Mouse (Mus musculus) embryonic facial prominence, embryonic 11.5 days (tissue): ENCODE data around the gene Gm49322. TPM values are rescaled to one million over a fixed set of nuclear protein-coding genes. Genes with fewer than 3 reads are reported as not detected.

Experiments
- ATAC-seq: fragments of 200-750 bp; cut with Nextera tagmentation; replicated peaks from 2 replicates; pipeline ENCODE4 v1.8.0; 2017; ENCODE audit warnings: low read depth; ENCODE audit not compliant: insufficient number of reproducible peaks, low FRiP score, low TSS enrichment
- DNase-seq: peaks from one replicate; pipeline ENCODE4 v3.0.0-alpha.2; 2015; ENCODE audit warnings: low spot score
- H3K27ac ChIP-seq: fragments of 300-500 bp; sonication (generic); replicated peaks from 2 replicates; pipeline ENCODE4 v1.5.1; 2014; ENCODE audit warnings: mild to moderate bottlenecking, low read depth, low read length, control low read depth
- H3K27me3 ChIP-seq: fragments of 300-500 bp; sonication (generic); 2 replicates; pipeline ENCODE4 v1.6.1; 2014; ENCODE audit warnings: mild to moderate bottlenecking, low read length, moderate library complexity, mixed read lengths; ENCODE audit not compliant: control insufficient read depth, insufficient read depth
- H3K36me3 ChIP-seq: fragments of 300-500 bp; sonication (generic); replicated peaks from 2 replicates; pipeline ENCODE4 v1.6.1; 2014; ENCODE audit warnings: low read depth, mild to moderate bottlenecking, low read length, moderate library complexity, mixed read lengths; ENCODE audit not compliant: control insufficient read depth, insufficient read depth
- H3K4me1 ChIP-seq: fragments of 300-500 bp; sonication (generic); 2 replicates; pipeline ENCODE4 v1.6.1; 2014; ENCODE audit warnings: low read length, mixed read lengths; ENCODE audit not compliant: control insufficient read depth, insufficient read depth
- H3K4me2 ChIP-seq: fragments of 300-500 bp; sonication (generic); 2 replicates; pipeline ENCODE4 v1.6.1; 2014; ENCODE audit warnings: low read depth, mild to moderate bottlenecking, control low read depth, low read length, moderate library complexity
- H3K4me3 ChIP-seq: fragments of 300-500 bp; sonication (generic); 2 replicates; pipeline ENCODE4 v1.5.1; 2014; ENCODE audit warnings: low read depth, low read length, control low read depth
- H3K9ac ChIP-seq: fragments of 300-500 bp; sonication (generic); replicated peaks from 2 replicates; pipeline ENCODE4 v1.6.1; 2014; ENCODE audit warnings: mild to moderate bottlenecking, control low read depth, low read length
- H3K9me3 ChIP-seq: fragments of 300-500 bp; sonication (generic); replicated peaks from 2 replicates; pipeline ENCODE4 v1.6.1; 2016; ENCODE audit warnings: mild to moderate bottlenecking, low read length, inconsistent platforms, mixed read lengths; ENCODE audit not compliant: control insufficient read depth
- WGBS: fragments of 180-500 bp; shearing (Covaris S2); extraction: QIAGEN DNeasy Blood & Tissue Kit; methylation state at CpG from one replicate; pipeline ENCODE4 v1.1.7; 2014; 5-methylcytosine and 5-hydroxymethylcytosine counted together
- microRNA-seq: library from miRNA; unstranded; fragments of <30 nt; microRNA quantifications from one replicate; pipeline ENCODE4, GENCODE M21; 2016; ENCODE audit warnings: borderline number of aligned reads
- polyA plus RNA-seq: library from polyadenylated mRNA; unstranded; fragments of >200 nt; fragmentation: Nextera tagmentation; extraction: Ambion mirVana; gene quantifications from 2 replicates; pipeline ENCODE4 v1.2.1, GENCODE M21; 2014

Gm49322 gene
- polyA plus RNA-seq, 1 experiment from 2014 or later: 1.4 TPM

DNA sequence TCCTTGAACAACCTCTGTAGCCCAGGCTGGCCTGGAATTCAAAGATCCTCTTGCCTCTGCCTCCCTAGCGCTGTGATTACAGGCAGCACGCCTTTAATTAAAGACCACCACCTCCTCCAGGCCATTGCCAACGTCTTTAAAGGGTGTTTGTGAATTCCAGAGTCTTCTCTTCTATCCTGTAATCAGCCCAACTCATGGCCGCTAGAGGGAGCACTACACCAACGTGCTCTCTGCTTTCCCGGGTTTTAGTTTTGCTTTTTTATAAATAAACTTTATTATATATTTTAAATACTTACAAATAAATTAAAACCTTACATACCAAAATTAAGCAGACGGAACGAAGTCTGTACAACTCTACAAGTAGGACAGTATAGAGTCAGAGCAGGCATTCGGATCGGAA, 53.4 kb downstream of the Gm49322 start:
- WGBS: 18% methylated on average over 10 of the region's 10 CpGs

GRCm38 (mm10) chr10:80661149-80661548, 55.3 kb downstream of the Gm49322 start:
- no peak overlapping the region for H3K4me3 ChIP-seq
- no peak overlapping the region for H3K9ac ChIP-seq
- H3K27ac ChIP-seq: no peak overlapping the region
- WGBS: 36% methylated on average over 5 of the region's 5 CpGs
- H3K36me3 ChIP-seq: 0 out of 2 replicates have a peak, but pooled peaks cover 2% of the 10 kb centered on the region
- ATAC-seq (no peak), DNase-seq (peak; percentile 66)
- H3K9me3 ChIP-seq: no peaks in the 10 kb centered on the region
- no peak overlapping the region for H3K4me2 ChIP-seq
- peaks cover 2% of the 10 kb centered on the region; the same call in 1 of the 2 replicates for H3K4me1 ChIP-seq
- no peaks in the 10 kb centered on the region for H3K27me3 ChIP-seq

More for the DNA sequence above, 53.4 kb downstream of the Gm49322 start:
- Histone ChIP-seq H3K27ac (no peak overlapping the region), H3K9ac (no peak overlapping the region), H3K4me2 (no peak overlapping the region), H3K9me3 (no peaks in the 10 kb centered on the region), H3K4me1 (peaks cover 2% of the 10 kb centered on the region; the same call in 1 of the 2 replicates), H3K36me3 (no peaks in the 10 kb centered on the region), H3K4me3 (no peak overlapping the region), H3K27me3 (no peaks in the 10 kb centered on the region)
- ATAC-seq (no peak), DNase-seq (peak; percentile 87)

- Histone ChIP-seq H3K9me3 (no peaks in the 10 kb centered on the region), H3K27me3 (no peaks in the 10 kb centered on the region), H3K36me3 (peaks cover 17% of the 10 kb centered on the region), H3K4me2 (no peak overlapping the region), H3K9ac (no peak overlapping the region), H3K4me1 (peaks cover 2% of the 10 kb centered on the region; the same call in 1 of the 2 replicates), H3K27ac (no peak overlapping the region), H3K4me3 (no peak overlapping the region)
- DNase-seq: no peak
- WGBS: 54% methylated on average over 5 of the region's 5 CpGs
- ATAC-seq: no peak
Measured at GRCm38 (mm10) chr10:80663485-80664196, 57.8 kb downstream of the Gm49322 start.

DNA sequence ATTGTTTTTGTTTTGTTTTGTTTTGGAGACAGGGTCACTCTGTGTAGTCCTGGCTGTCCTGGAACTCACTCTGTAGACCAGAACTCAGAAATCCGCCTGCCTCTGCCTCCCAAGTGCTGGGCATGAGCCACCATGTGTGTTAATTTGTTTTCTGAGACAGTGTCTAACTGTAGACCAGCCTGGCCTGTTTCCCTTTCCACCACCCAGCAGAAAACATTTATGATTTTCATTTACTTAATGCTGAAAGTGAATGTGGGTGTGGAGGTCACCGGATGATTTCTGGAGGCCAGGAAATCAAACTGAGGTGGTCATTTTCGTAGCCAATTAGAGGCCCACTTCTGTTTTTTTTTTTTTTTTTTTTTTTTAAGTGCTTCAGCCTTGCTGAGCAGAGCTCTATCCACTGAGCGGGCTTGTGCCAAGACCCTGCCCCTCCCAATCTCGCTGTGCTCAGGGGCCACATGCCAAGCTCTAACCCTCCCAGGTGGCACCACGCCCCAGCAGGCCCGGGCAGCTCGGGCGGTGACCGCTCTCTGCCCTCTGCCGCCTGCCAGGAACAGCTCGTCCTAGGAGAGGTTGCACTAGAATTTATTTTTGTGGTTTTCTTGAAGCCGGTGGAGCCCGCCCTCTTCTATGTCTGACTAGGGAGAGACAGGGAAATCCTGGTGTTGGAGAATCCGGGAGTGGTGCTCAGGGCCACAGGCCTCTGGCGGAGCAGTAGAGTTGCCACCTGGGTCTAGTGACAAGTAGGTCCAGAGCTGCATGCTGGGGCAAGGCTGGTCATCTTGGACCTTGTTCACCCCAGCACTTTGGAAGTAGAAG, 58.6 kb downstream of the Gm49322 start:
- peaks cover 2% of the 10 kb centered on the region; the same call in 1 of the 2 replicates for H3K4me1 ChIP-seq
- no peak overlapping the region for H3K4me3 ChIP-seq
- H3K9ac ChIP-seq: no peak overlapping the region
- H3K9me3 ChIP-seq: no peaks in the 10 kb centered on the region
- DNase-seq (no peak), ATAC-seq (no peak; the same call in 1 of the 2 replicates)
- no peak overlapping the region for H3K4me2 ChIP-seq
- 37% methylated on average over 16 of the region's 16 CpGs for WGBS
- H3K27ac ChIP-seq: no peak overlapping the region
- H3K36me3 ChIP-seq: peaks cover 23% of the 10 kb centered on the region
- H3K27me3 ChIP-seq: no peaks in the 10 kb centered on the region

GRCm38 (mm10) chr10:80665016-80665380, 59.2 kb downstream of the Gm49322 start:
- H3K27me3 ChIP-seq: no peaks in the 10 kb centered on the region
- H3K27ac ChIP-seq: no peak overlapping the region
- peak; percentile 45 for DNase-seq
- no peak for ATAC-seq
- H3K4me3 ChIP-seq: no peak overlapping the region
- H3K4me2 ChIP-seq: no peak overlapping the region; the same call in 1 of the 2 replicates
- no peaks in the 10 kb centered on the region for H3K9me3 ChIP-seq
- H3K4me1 ChIP-seq: peaks cover 2% of the 10 kb centered on the region; the same call in 1 of the 2 replicates
- peaks cover 28% of the 10 kb centered on the region for H3K36me3 ChIP-seq
- WGBS: 15% methylated on average over 10 of the region's 10 CpGs
- H3K9ac ChIP-seq: no peak overlapping the region

Small RNAs within 50 kb of the gene (microRNA-seq; reads per million reads assigned to microRNA genes)
- not detected for gene Mir6912

Other genes starting within 250 kb of the Gm49322 start
- 0.26 and 0.52 TPM in 2 replicates for gene Plk5, start 249.6 kb upstream of the Gm49322 start, polyA plus RNA-seq
- 10.3 and 12.9 TPM in 2 replicates for gene Mex3d, start 218.4 kb upstream of the Gm49322 start, polyA plus RNA-seq
- 241 and 259 TPM in 2 replicates for gene Mbd3, start 206.5 kb upstream of the Gm49322 start, polyA plus RNA-seq
- gene Uqcr11, start 199.2 kb upstream of the Gm49322 start, polyA plus RNA-seq: 377 and 460 TPM in 2 replicates
- gene Tcf3, start 172.4 kb upstream of the Gm49322 start, polyA plus RNA-seq: 174 and 178 TPM in 2 replicates
- gene Onecut3, start 111.2 kb upstream of the Gm49322 start, polyA plus RNA-seq: 0.22 and 0.43 TPM in 2 replicates
- 0.28 and 0.36 TPM in 2 replicates for gene Atp8b3, start 66.9 kb upstream of the Gm49322 start, polyA plus RNA-seq
- 17.1 and 20.6 TPM in 2 replicates for gene Rexo1, start 44.5 kb upstream of the Gm49322 start, polyA plus RNA-seq
- gene Klf16, start 28.7 kb upstream of the Gm49322 start, polyA plus RNA-seq: 4.5 and 5.5 TPM in 2 replicates
- 94.8 and 111 TPM in 2 replicates for gene Abhd17a, start 15.7 kb upstream of the Gm49322 start, polyA plus RNA-seq
- gene Scamp4, start 3.1 kb upstream of the Gm49322 start, polyA plus RNA-seq: 62.4 and 64.9 TPM in 2 replicates
- 5.7 and 5.8 TPM in 2 replicates for gene Adat3, start 3.1 kb upstream of the Gm49322 start, polyA plus RNA-seq
- 93.4 and 97.9 TPM in 2 replicates for gene Csnk1g2, start 16.8 kb downstream of the Gm49322 start, polyA plus RNA-seq
- gene Btbd2, start 51.0 kb downstream of the Gm49322 start, polyA plus RNA-seq: 53.5 and 56.3 TPM in 2 replicates
- 63.7 and 67.0 TPM in 2 replicates for gene Mknk2, start 72.1 kb downstream of the Gm49322 start, polyA plus RNA-seq
- 42.3 and 45.0 TPM in 2 replicates for gene Mob3a, start 96.0 kb downstream of the Gm49322 start, polyA plus RNA-seq
- 4.8 and 7.6 TPM in 2 replicates for gene Izumo4, start 96.2 kb downstream of the Gm49322 start, polyA plus RNA-seq
- gene Ap3d1, start 136.2 kb downstream of the Gm49322 start, polyA plus RNA-seq: 57.6 and 61.0 TPM in 2 replicates
- gene Dot1l, start 149.2 kb downstream of the Gm49322 start, polyA plus RNA-seq: 13.8 and 16.6 TPM in 2 replicates
- 92.6 and 93.9 TPM in 2 replicates for gene Sf3a2, start 192.2 kb downstream of the Gm49322 start, polyA plus RNA-seq
- gene Plekhj1, start 192.6 kb downstream of the Gm49322 start, polyA plus RNA-seq: 119 and 137 TPM in 2 replicates
- not detected in 2 replicates for gene Amh, start 199.2 kb downstream of the Gm49322 start, polyA plus RNA-seq
- 0.60 and 1.2 TPM in 2 replicates for gene Jsrp1, start 207.5 kb downstream of the Gm49322 start, polyA plus RNA-seq
- gene Oaz1, start 220.6 kb downstream of the Gm49322 start, polyA plus RNA-seq: 1,818 and 1,942 TPM in 2 replicates
- gene Lingo3, start 238.0 kb downstream of the Gm49322 start, polyA plus RNA-seq: 0.49 and 0.67 TPM in 2 replicates
- 282 and 329 TPM in 2 replicates for gene Lsm7, start 249.2 kb downstream of the Gm49322 start, polyA plus RNA-seq
- gene Sppl2b, start 249.3 kb downstream of the Gm49322 start, polyA plus RNA-seq: 17.1 and 19.7 TPM in 2 replicates